Mouse (Mus musculus): ENCODE results near the gene Zdhhc16. TPM values are rescaled to one million over a fixed set of nuclear protein-coding genes. Genes with fewer than 3 reads are reported as not detected.

The Zdhhc16 gene
- total RNA-seq (2021), result 10 to 100 TPM; 16.2 to 17.4 TPM

GRCm38 (mm10) chr19:41933179-41934086, at the start of gene Zdhhc16, which contains the start of gene Exosc1:
TSS of gene Zdhhc16 (plus strand) at chr19:41933480.
TSS of gene Exosc1 (minus strand) at chr19:41933423.
- intact Hi-C loops (cut with DNase I), result loop anchor here (1.0 to 10.0 kb wide), 3 partner anchors 21 to 91 kb away; no protein-coding TSS in a partner anchor
- DNase-seq, result peak; percentile 97 to 98

GRCm38 (mm10) chr19:41883882-41884281, 49.4 kb upstream of the Zdhhc16 start:
- intact Hi-C loops (cut with DNase I), result no loop called here
- no peak for DNase-seq

DNA sequence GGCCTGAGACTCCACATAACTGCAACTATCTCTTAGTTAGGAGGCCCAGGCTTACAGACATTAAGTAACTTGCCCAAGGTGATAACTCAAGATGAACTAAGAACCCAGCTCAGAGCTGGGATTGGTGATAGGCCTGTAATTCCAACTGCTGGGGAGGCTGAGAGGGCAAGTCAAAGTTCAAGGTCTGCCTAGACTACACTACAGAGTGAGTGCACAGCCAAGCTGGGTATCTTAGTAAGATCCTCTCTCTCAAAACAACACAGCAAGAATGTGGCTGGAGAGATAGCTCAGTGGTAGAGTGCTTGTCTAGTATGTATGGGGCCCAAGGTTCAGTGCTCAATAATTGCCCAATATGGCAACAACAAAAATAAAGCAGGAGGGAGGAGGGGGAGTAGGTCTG, 45.1 kb upstream of the Zdhhc16 start:
- no peak for DNase-seq
- intact Hi-C loops (cut with DNase I), result no loop called here

DNA sequence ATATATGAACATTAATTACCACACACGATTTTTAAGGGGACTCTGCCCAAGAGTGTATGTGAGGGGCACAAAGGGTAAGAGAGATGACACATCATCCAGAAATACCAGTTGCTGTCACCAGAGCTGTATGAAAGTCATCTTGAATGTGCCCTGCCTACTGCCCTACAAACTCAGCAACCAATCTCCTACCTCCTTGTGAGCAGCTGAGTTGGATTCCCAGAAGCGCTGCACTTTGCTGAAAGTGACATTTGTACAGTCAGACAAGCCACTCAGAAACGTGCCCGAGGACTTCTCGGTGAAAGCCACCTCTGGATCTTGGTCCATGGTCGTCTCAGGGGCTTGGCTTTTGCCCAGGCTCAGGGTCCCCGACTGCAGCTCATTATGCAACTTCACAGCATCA, 38.3 kb upstream of the Zdhhc16 start:
- intact Hi-C loops (cut with DNase I), result loop anchor here (1.0 kb wide), 1 partner anchor 38 kb away; the partner anchor contains the start of genes Exosc1 and Zdhhc16
- no peak for DNase-seq

DNA sequence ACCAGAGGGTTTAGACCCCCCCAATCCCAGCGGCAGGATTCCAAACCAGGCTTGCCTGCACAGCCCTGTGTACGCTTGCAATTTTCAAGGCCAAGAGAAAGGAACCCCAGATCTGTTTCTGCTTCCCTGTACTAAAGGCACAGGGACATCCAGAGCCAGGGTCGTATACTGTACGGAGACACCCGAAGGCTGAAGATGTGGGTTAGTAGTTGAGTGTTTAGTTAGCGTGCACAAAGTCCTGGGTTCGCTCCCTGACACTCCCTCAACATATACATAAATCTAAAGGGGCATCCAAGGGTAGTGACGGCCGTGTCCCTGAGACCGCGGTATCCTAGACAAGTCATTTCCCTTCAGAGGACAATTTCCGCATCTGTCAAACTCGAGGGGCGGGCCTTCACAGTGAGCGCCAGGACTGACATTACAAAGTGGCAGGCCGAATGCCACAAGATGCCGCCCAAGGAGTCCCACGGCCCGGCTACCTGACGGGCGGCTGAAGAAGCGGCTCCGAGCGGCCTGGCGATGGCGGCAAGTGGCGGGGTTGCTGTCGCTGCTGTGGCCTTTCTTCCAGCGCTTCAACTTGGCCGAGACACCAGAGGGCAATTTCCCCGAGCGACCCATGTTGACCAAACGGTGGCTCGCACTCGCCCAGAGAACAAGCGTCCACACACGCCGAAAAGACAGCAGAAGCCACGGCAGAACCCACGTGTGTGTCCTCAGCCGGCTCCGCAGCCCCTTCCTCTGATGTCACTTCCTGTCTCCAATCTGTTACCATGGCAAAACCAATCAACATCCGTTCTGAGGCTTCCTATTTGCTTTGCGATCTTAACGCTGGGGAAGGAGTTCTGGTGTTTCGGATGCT, 37.6 kb upstream of the Zdhhc16 start, which contains the start of gene Rrp12:
Gene Rrp12 (minus strand): TSS at position 714 of the 859 bp plus-strand sequence.
- peak; percentile 71 to 75 for DNase-seq
- intact Hi-C loops (cut with DNase I), result loop anchor here (1.0 to 2.0 kb wide), 3 partner anchors 15 to 131 kb away; partner anchors contain the start of genes Exosc1, Pgam1 and Zdhhc16

- intact Hi-C loops (cut with DNase I), result loop anchor here (2.0 kb wide), 2 partner anchors 14 to 130 kb away; partner anchors contain the start of gene Pgam1
Observed at GRCm38 (mm10) chr19:41896319-41896711, 37.0 kb upstream of the Zdhhc16 start.

DNA sequence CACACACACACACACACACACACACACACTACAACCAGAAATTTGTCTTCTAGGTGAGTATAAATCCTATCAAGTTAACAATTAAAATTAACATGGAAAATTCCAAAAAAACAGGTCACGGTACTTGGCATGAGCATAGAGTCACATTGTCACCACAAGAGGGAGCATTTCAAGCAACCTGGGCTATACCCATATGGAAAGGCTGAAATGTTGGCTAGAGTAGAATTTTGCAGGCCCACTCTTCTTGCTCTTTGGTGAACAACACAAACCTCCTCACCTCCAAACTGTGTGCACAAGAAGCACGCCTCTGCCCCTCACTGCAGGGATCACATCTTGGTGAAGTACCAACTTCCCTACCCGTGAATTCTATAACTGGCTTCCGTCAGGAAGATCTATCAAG, 34.4 kb upstream of the Zdhhc16 start:
- DNase-seq, result peak; percentile 14 to 22

More at GRCm38 (mm10) chr19:41896319-41896711, 37.0 kb upstream of the Zdhhc16 start:
- DNase-seq, result no peak

DNA sequence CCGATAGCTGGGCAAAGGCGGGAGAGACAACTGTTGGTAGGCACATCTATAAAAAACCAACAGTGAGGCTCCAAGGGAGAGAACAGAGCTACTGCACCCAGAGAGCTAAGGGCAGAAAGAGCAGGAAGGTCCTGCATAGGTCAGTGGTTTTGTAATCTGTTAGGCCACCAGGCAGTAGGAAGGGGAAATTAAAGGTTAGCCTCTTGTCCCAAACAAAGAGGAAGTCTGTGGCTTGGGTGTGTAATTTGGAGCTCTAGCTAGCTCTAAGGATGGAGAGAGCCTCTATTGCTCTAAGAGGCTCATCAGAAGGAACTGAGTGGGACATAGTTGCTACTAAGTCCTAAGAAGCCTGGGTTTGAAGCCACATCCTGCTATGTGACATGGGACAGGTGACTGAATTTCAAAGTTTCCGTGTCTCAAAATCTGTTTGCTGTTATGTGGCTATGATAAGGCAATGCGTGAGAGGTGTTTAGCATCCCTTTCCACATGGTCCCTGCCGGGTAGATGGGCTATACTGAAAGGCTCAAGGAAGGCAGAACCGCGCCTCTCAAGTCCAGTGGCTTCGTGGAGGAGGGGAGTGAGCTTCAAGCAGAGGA, 32.7 kb upstream of the Zdhhc16 start:
- intact Hi-C loops (cut with DNase I), result no loop called here
- no peak for DNase-seq

More for the DNA sequence above, 34.4 kb upstream of the Zdhhc16 start:
- intact Hi-C loops (cut with DNase I), result no loop called here

GRCm38 (mm10) chr19:41901696-41902095, 31.6 kb upstream of the Zdhhc16 start:
- no peak for DNase-seq
- intact Hi-C loops (cut with DNase I), result no loop called here

GRCm38 (mm10) chr19:41902848-41903593, 30.3 kb upstream of the Zdhhc16 start:
- DNase-seq, result no peak
- intact Hi-C loops (cut with DNase I), result no loop called here

DNA sequence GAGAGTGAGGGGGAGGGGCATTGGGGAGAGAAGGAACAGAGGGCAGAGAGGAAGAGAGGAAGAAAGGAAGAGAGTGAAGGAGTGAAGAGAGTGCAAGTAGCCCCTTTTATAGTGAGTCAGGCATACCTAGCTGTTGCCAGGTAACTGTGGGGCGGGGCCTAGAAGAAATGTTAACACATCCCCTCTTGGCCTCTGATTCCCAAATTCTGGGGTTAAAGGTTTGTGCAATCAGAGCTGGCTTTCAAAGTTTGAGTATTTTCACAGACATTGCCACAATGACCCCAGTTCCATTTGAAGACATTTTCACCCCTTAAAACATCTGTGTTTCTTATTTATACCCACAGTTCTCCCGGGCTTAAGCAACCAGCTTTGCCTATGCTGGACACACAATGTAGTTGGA, 28.0 kb upstream of the Zdhhc16 start:
- intact Hi-C loops (cut with DNase I), result no loop called here
- no peak for DNase-seq

DNA sequence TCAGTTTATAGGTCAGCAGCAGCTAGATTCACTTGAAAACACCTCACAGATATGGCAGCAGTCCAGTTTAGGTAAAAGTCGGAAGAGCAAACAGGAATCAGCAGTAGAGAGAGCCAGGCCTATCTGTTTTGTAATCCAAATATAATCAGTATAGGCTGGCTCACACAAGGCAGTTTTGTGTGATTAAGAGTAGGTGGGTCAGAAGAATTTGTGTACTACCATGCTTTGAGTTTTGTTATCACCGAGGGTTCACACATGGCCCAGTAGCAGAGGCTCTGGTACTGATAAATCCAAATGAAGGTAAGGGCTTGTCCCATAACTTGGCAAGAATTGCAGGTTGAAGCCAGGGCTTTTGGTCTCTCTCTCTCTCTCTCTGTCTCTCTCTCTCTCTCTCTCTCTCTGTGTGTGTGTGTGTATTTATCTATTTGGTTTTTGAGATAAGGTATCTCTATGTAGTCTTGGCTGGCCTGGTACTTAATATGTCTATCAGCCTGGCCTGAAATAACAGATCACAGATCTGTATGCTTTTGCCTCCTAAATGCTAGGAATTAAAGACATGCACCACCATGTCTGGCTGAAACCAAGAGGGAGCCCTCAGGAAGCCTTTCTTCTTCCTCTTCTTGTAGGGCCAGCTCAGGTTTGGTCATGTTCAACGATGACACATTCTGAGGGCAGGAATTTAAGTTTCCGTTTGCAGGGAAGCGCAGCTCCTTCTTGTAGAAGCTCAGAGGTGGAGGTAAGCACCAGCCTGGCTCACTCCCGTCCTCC, 26.8 kb upstream of the Zdhhc16 start:
- intact Hi-C loops (cut with DNase I), result no loop called here

GRCm38 (mm10) chr19:41907079-41907760, 26.1 kb upstream of the Zdhhc16 start:
- DNase-seq, result no peak
- intact Hi-C loops (cut with DNase I), result no loop called here

More for the DNA sequence above, 26.8 kb upstream of the Zdhhc16 start:
- DNase-seq, result no peak

DNA sequence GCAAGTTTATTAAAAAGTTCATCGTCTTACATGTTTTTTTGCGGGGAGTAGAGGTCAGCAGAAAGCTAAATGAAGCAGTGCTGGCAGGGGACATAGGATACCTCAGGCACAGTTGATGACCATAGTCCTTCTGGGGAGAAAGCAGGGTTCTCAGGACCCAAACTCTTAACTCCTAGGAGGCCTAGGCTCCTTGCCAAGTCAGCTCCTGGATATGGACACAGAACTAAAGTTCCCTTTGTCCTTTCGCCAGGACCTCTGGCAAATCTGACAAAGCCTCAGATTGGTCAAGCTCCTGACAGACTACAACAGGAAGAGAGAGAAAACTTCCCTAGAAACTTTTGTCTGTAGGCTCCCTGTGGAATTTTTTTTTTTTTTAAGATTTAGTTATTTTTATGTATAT, 24.5 kb upstream of the Zdhhc16 start:
- intact Hi-C loops (cut with DNase I), result no loop called here
- no peak for DNase-seq

GRCm38 (mm10) chr19:41910396-41910795, 22.9 kb upstream of the Zdhhc16 start:
- intact Hi-C loops (cut with DNase I), result loop anchor here (2.0 to 5.0 kb wide), 3 partner anchors 14 to 117 kb away; partner anchors contain the start of genes Frat2 and Rrp12

GRCm38 (mm10) chr19:41911178-41912073, 21.9 kb upstream of the Zdhhc16 start, which contains the start of gene Pgam1:
TSS of gene Pgam1 (plus strand) at chr19:41911923.
- DNase-seq, result peak; percentile 95 to 96
- intact Hi-C loops (cut with DNase I), result loop anchor here (2.0 to 5.0 kb wide), 4 partner anchors 15 to 116 kb away; partner anchors contain the start of genes Exosc1, Frat2, Rrp12 and Zdhhc16

More at GRCm38 (mm10) chr19:41910396-41910795, 22.9 kb upstream of the Zdhhc16 start:
- DNase-seq, result no peak

All from heart, postnatal 36 days (tissue).